Mouse (Mus musculus) heart, embryonic 15.5 days (tissue): ENCODE data around the gene Zfp846. TPM values are rescaled to one million over a fixed set of nuclear protein-coding genes. Genes with fewer than 3 reads are reported as not detected.
"Not testable (repeated sequence)": the region's sequence is repeated elsewhere in the genome, so short reads cannot be mapped to it uniquely, and the experiment has no call there.

Source experiments
- ATAC-seq: fragments of 200-750 bp; cut with Nextera tagmentation; replicated peaks from 2 replicates; pipeline ENCODE4 v1.8.0; 2017; ENCODE audit warnings: low read depth, moderate TSS enrichment; ENCODE audit not compliant: insufficient number of reproducible peaks, insufficient read depth, low FRiP score
- H3K27ac ChIP-seq: fragments of 300-500 bp; sonication (generic); 2 replicates; pipeline ENCODE4 v1.5.1; 2015; ENCODE audit warnings: mild to moderate bottlenecking, inconsistent platforms
- H3K27me3 ChIP-seq: fragments of 300-500 bp; sonication (generic); 2 replicates; pipeline ENCODE4 v1.6.1; 2015; ENCODE audit warnings: inconsistent platforms
- H3K36me3 ChIP-seq: fragments of 300-500 bp; sonication (generic); 2 replicates; pipeline ENCODE4 v1.6.1; 2015; ENCODE audit warnings: mild to moderate bottlenecking, inconsistent platforms
- H3K4me1 ChIP-seq: fragments of 300-500 bp; sonication (generic); replicated peaks from 2 replicates; pipeline ENCODE4 v1.6.1; 2015; ENCODE audit warnings: inconsistent platforms
- H3K4me2 ChIP-seq: fragments of 300-500 bp; sonication (generic); 2 replicates; pipeline ENCODE4 v1.6.1; 2015; ENCODE audit warnings: inconsistent platforms, mild to moderate bottlenecking, moderate library complexity
- H3K4me3 ChIP-seq: fragments of 300-500 bp; sonication (generic); 2 replicates; pipeline ENCODE4 v1.5.1; 2015; ENCODE audit warnings: mild to moderate bottlenecking, inconsistent platforms
- H3K9ac ChIP-seq: fragments of 300-500 bp; sonication (generic); 2 replicates; pipeline ENCODE4 v1.6.1; 2015; ENCODE audit warnings: mild to moderate bottlenecking, inconsistent platforms
- H3K9me3 ChIP-seq: fragments of 300-500 bp; sonication (generic); replicated peaks from 2 replicates; pipeline ENCODE4 v1.6.1; 2016; ENCODE audit warnings: inconsistent platforms
- WGBS: fragments of 180-500 bp; shearing (Covaris S2); methylation state at CpG from one replicate; pipeline ENCODE4 v1.1.7; 2015; ENCODE audit warnings: mixed read lengths; 5-methylcytosine and 5-hydroxymethylcytosine counted together
- polyA plus RNA-seq: library from polyadenylated mRNA; unstranded; fragments of >200 nt; fragmentation: Nextera tagmentation; extraction: Ambion mirVana; gene quantifications from 2 replicates; pipeline ENCODE4 v1.2.1, GENCODE M21; 2015

Gene Zfp846
- polyA plus RNA-seq, 1 experiment from 2014 or later = 9.4 TPM

DNA sequence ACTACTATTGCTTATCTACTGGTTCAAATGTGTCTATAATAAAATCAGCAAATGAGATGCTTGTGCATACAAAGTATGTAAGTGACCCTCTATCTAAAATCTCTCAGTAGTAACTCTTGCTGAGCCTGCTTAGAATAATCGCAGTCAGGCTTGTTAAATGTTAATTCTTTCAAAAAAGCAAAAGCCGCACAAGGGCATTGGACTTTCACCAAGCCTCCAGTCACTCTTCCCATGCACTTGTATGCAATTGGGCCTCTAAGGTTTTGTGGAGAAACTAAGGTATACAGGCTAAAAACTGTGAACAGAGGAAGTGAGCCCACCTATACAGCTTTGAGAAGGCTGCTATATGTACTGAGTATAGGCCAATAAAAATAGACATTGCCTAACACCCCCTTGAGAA is 4.5 kb upstream of the Zfp846 start:
- H3K4me3 ChIP-seq = no peak overlapping the region
- H3K36me3 ChIP-seq = no peaks in the 10 kb centered on the region
- no peak overlapping the region for H3K27ac ChIP-seq
- no peak for ATAC-seq
- no peak overlapping the region for H3K4me2 ChIP-seq
- H3K27me3 ChIP-seq = peaks cover 17% of the 10 kb centered on the region
- H3K9ac ChIP-seq = no peak overlapping the region
- WGBS = 80% methylated on average over 2 of the region's 2 CpGs
- no peaks in the 10 kb centered on the region for H3K9me3 ChIP-seq
- no peaks in the 10 kb centered on the region for H3K4me1 ChIP-seq

DNA sequence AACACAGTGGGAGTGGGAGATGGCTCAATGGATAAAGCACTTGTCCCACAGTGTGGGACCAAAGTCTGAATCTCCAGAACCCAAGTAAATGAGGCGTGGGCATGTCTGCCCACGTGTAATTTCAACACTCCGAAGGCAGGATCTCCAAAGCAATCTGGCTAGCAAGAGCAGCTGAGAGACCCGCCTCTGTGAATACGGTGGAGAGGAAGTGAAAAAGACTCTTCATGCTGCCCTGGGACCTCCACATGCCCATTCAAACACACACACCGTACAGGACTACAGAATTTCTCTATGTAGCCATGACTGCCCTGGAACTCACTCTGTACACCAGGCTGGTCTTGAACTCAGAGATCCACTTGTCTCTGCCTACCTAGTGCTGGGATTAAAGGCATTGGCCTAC is 20.2 kb downstream of the Zfp846 start:
- WGBS = 72% methylated on average over 6 of the region's 6 CpGs
- ATAC-seq = no peak
- Histone ChIP-seq H3K9ac (no peak overlapping the region), H3K27ac (no peak overlapping the region), H3K4me3 (no peak overlapping the region), H3K27me3 (no peaks in the 10 kb centered on the region), H3K36me3 (peaks cover 3% of the 10 kb centered on the region; the same call in 1 of the 2 replicates), H3K9me3 (no peaks in the 10 kb centered on the region), H3K4me2 (no peak overlapping the region), H3K4me1 (no peaks in the 10 kb centered on the region)

DNA sequence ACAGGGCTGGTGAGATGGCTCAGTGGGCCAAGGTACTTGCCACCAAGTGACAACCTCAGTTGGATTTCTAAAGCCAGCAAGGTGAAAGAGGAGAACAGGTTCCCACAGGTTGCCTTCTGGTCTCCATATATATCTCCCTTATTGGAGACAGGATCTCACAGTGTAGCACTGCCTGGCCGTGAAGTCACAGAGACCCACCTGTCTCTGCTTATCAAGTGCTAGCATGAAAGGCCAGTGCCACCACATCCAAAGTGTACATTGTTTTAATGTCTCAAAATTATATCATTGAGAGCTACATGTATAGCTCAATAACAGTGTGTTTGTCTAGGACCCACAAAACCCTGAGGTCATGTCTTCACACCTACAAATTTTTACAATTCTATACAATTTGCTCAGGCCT is 25.2 kb downstream of the Zfp846 start:
- Histone ChIP-seq H3K9me3 (no peaks in the 10 kb centered on the region), H3K4me3 (no peak overlapping the region), H3K27me3 (no peaks in the 10 kb centered on the region), H3K9ac (no peak overlapping the region), H3K36me3 (no peaks in the 10 kb centered on the region), H3K27ac (no peak overlapping the region), H3K4me2 (peak overlapping the region; percentile 85; the same call in 1 of the 2 replicates), H3K4me1 (peaks cover 5% of the 10 kb centered on the region)
- 91% methylated on average over 1 of the region's 1 CpGs for WGBS
- ATAC-seq = no peak

DNA sequence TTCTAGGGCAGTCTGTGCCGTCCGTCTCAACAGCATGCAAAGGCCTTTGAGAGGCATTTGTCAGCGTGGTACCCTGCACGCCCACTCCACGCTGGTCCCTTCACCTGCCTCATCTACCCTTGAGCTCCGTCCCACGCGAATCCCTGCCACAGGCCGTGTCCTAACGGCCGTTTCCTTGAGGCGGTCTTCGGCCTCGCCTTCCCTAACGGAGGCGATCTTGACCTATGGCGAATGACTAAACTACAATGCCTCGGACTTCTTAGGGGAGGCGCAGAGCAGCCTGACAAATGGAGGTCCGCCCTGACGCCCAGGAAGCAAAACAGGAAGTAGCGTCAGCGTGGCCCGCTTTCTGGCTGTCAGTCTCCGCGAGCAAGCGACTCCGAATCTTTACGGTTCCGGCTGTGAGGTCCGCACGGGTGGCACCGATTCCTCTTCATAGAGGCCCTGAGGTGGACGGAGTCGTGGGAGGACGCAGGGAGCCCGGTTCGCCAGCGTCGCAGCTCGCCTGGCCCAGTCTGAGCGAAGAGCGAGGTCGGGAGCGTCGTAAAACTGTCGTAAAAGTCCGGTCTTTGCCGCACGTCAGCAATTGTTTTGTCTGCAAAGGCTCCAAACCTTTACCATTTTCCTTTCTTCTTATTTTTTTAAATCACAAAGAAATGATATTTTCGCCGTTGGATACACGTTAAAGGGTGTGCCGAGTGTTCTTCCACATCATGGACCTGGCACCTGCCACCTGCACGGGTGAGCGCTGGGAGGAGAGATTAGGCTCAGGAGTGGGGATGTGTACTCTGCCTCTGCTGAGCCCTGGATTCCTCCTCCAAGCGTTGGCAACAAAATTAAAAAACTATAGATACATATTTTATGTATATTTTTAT is 26.2 kb downstream of the Zfp846 start:
- Histone ChIP-seq H3K4me2 (peak overlapping the region; percentile 85), H3K9ac (peak overlapping the region; percentile 76), H3K9me3 (no peaks in the 10 kb centered on the region), H3K27ac (peak overlapping the region; percentile 98), H3K4me3 (peak overlapping the region; percentile 81), H3K27me3 (no peaks in the 10 kb centered on the region), H3K36me3 (no peaks in the 10 kb centered on the region), H3K4me1 (peaks cover 5% of the 10 kb centered on the region)
- under 1% methylated on average over 57 of the region's 57 CpGs for WGBS
- ATAC-seq = peak; percentile 89

DNA sequence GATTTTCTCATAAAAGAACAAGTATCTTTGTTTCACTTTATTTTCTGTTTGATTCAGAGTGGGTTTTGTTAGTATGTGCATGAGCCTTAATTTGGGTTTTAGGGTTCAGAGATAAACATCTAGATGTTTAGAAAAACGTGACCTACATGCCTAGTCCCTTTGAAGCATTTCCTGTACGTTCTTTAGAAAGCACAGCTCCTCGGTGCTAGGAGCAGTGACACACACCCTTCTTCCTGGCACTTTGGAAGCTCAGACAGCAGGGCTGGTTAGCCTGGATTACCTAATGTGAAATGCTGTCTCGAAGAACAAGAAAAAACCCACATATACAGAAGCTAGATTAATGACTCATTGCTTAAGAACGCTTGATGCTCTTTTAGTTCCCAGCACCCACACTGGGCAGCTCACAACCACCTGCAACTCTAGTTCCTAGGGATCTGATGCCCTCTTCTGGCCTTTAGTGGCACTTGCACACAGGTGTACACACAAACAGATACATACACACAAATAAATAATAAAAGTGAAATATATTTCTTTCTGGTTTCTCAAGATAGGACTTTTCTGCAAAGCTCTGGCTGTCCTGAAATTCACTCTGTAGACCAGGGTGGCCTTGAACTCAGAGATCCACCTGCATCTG is 28.9 kb downstream of the Zfp846 start:
- peaks cover 5% of the 10 kb centered on the region for H3K4me1 ChIP-seq
- no peak overlapping the region for H3K27ac ChIP-seq
- H3K36me3 ChIP-seq = no peaks in the 10 kb centered on the region
- WGBS = 76% methylated on average over 5 of the region's 5 CpGs
- H3K9me3 ChIP-seq = no peaks in the 10 kb centered on the region
- H3K9ac ChIP-seq = no peak overlapping the region
- no peak overlapping the region for H3K4me3 ChIP-seq
- ATAC-seq = no peak
- no peak overlapping the region for H3K4me2 ChIP-seq
- no peaks in the 10 kb centered on the region for H3K27me3 ChIP-seq

DNA sequence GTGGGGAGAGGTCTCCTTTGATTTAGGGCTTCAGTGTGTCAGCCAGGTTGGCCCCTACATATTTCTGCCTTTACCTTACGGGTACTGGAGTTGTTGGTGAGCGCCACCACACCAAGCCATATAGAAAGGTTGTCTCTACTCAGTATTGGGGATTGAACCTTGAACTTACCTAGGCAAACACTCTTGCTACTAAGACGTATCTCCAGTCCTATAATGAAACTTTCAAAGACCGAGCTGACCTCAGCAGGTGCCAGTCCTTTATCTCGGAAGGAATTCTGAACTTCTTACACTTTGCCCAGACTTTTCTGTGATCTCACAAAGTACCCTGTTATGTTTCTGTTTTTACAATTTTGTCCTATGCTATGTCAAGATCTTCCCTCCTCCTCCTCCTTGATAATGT is 30.9 kb downstream of the Zfp846 start:
- Histone ChIP-seq H3K4me2 (no peak overlapping the region), H3K4me1 (peaks cover under 1% of the 10 kb centered on the region), H3K4me3 (no peak overlapping the region), H3K9ac (no peak overlapping the region), H3K9me3 (no peaks in the 10 kb centered on the region), H3K27me3 (no peaks in the 10 kb centered on the region), H3K36me3 (no peaks in the 10 kb centered on the region), H3K27ac (no peak overlapping the region)
- WGBS = 80% methylated on average over 5 of the region's 5 CpGs
- no peak for ATAC-seq

DNA sequence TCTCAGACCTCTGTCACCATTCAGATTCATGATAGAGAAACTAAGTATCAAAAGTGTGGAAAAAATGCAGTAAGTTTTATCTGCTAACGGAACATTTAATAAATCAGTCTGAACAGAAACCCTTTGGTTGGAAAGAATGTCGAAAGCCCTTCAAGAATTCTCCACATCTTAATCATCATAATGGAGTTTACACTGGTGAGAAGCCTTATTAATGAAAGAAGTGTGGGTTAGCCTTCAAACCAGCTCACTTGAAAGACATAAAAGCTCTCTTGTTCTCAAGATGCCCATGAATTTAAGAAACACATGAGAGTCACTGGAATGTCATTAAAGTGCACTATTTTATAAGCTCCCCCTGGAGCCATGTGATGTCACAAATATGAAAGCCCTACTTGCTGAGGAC is 35.6 kb downstream of the Zfp846 start:
- no peak for ATAC-seq
- H3K9me3 ChIP-seq = no peaks in the 10 kb centered on the region
- H3K9ac ChIP-seq = no peak overlapping the region
- no peaks in the 10 kb centered on the region for H3K27me3 ChIP-seq
- H3K4me3 ChIP-seq = no peak overlapping the region
- H3K27ac ChIP-seq = no peak overlapping the region
- H3K4me1 ChIP-seq = no peaks in the 10 kb centered on the region
- H3K4me2 ChIP-seq = no peak overlapping the region
- 81% methylated on average over 2 of the region's 2 CpGs for WGBS
- H3K36me3 ChIP-seq = no peaks in the 10 kb centered on the region

DNA sequence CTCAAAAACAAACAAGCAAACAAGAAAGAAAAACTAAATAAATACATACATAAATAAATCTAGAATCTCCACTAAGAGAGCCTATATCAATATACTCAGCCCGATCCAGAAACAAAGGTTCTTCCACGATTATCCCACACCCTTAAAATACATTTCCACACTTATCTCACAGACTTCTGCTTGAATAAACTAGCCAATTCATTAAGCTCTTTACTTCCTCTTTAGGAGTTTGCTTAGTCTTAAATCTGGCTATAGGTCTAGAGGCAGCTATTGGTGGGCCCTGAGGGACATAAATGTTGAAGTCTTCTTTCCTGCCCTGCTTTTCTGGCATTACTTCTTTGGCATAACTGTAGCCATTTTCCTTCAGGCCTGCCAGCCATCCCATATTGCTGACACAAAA is 50.2 kb downstream of the Zfp846 start:
- H3K27me3 ChIP-seq = no peaks in the 10 kb centered on the region
- no peak overlapping the region for H3K4me3 ChIP-seq
- ATAC-seq = no peak
- H3K9ac ChIP-seq = no peak overlapping the region
- no peaks in the 10 kb centered on the region for H3K4me1 ChIP-seq
- 85% methylated on average over 2 of the region's 2 CpGs for WGBS
- no peak overlapping the region for H3K27ac ChIP-seq
- no peaks in the 10 kb centered on the region for H3K9me3 ChIP-seq
- H3K4me2 ChIP-seq = no peak overlapping the region
- H3K36me3 ChIP-seq = peaks cover 12% of the 10 kb centered on the region; the same call in 1 of the 2 replicates

DNA sequence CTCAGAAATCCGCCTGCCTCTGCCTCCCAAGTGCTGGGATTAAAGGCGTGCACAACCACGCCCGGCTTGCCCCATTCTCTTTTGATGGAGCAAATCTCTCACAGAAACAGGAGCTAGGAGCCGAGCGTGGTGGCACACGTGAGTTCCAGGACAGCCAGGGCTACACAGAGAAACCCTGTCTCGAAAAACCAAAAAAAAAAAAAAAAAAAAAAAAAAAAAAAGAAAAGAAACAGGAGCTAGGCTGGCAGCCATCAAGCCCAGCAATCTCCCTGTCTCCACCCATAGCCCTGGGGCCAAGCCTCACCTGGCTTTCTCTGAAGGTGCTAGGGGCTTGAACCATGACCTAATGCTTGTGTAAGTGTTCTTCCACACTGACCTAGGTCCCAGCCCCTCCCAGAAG is 54.6 kb downstream of the Zfp846 start:
- H3K9ac ChIP-seq, H3K27me3 ChIP-seq, ATAC-seq, H3K27ac ChIP-seq, H3K4me3 ChIP-seq, H3K9me3 ChIP-seq, H3K4me1 ChIP-seq, H3K4me2 ChIP-seq: not testable (repeated sequence)
- WGBS = 92% methylated on average over 8 of the region's 8 CpGs
- peaks cover 23% of the 10 kb centered on the region; the same call in 1 of the 2 replicates for H3K36me3 ChIP-seq

DNA sequence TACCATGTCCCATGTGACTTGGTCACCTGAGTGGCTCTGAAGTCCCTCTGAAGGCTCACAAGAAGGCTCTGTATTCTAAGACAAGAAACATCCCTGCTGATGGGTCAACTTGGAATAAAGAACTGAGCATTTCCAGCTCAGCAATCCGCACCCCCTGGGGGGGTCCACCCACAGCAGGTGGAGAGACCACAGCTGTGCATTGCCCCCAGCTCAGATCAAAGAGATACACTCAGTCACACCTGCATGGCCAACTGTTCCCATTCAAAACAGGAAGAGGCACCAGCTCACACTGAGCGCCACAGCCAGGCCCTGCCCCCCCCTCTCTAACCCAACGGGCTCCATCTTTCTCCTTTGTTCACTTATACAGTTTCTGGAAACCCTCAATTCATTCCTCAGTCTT is 55.2 kb downstream of the Zfp846 start:
- peaks cover 23% of the 10 kb centered on the region; the same call in 1 of the 2 replicates for H3K36me3 ChIP-seq
- H3K27me3 ChIP-seq = no peaks in the 10 kb centered on the region
- no peak overlapping the region for H3K9ac ChIP-seq
- H3K9me3 ChIP-seq = no peaks in the 10 kb centered on the region
- ATAC-seq = peak; percentile 63; the same call in 1 of the 2 replicates
- H3K4me1 ChIP-seq = peaks cover 10% of the 10 kb centered on the region
- no peak overlapping the region for H3K27ac ChIP-seq
- 74% methylated on average over 3 of the region's 3 CpGs for WGBS
- H3K4me2 ChIP-seq = no peak overlapping the region
- no peak overlapping the region for H3K4me3 ChIP-seq

DNA sequence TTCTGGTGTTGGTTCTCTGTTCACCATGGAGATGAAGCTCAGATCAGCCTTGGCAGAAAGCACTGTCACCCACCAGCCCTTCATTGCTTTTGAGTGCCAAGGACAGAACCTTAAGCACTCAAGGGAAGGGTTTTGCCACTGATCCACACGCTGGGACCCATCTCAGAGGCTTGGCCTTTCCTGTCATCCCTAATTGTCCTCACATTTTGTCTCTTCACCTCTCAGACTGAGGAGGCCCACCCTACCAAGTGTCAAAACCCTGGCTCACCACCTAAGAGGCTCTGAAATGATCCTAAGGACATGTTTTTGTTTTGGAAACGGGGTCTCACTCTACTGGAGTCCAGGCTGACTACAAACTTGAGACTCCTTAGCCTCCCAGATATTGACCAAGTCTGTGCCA is 55.7 kb downstream of the Zfp846 start:
- Histone ChIP-seq H3K27me3 (no peaks in the 10 kb centered on the region), H3K4me1 (peaks cover 14% of the 10 kb centered on the region), H3K9ac (no peak overlapping the region), H3K4me2 (no peak overlapping the region), H3K27ac (0 out of 2 replicates have a peak overlapping the region, but pooled peaks have one; percentile 21), H3K36me3 (peaks cover 23% of the 10 kb centered on the region; the same call in 1 of the 2 replicates), H3K9me3 (no peaks in the 10 kb centered on the region), H3K4me3 (no peak overlapping the region)
- ATAC-seq = no peak
- 71% methylated on average over 2 of the region's 2 CpGs for WGBS
